Mouse (Mus musculus) embryonic fibroblast, embryonic 13.5 days (primary cell): ENCODE measurements around the gene Tnn.

Experiments
- CTCF ChIP-seq: IDR thresholded peaks from 2 replicates; pipeline ENCODE4 v1.5.1; 2011; ENCODE audit warnings: mild to moderate bottlenecking, control low read depth, low read length, moderate library complexity, borderline replicate concordance; ENCODE audit not compliant: insufficient read depth
- POLR2A ChIP-seq: IDR thresholded peaks from 2 replicates; pipeline ENCODE4 v1.6.1; 2011; ENCODE audit warnings: low read depth, mild to moderate bottlenecking, control low read depth, low read length, moderate library complexity

GRCm38 (mm10) chr1:160057657-160058056, 95.7 kb downstream of the Tnn start:
- TF ChIP-seq CTCF (no peak), POLR2A (no peak)
